Mouse (Mus musculus) spleen, adult 2 months (tissue): ENCODE data around the gene Gm48552.

Source experiments
- CTCF ChIP-seq: fragments of 200-500 bp; IDR thresholded peaks from 2 replicates; pipeline ENCODE4 v1.5.1; 2011; ENCODE audit warnings: mild to moderate bottlenecking, inconsistent platforms; ENCODE audit not compliant: insufficient read depth, insufficient read length, insufficient replicate concordance; ENCODE audit errors: extremely low read depth
- POLR2A ChIP-seq: fragments of 200-500 bp; IDR thresholded peaks from 2 replicates; pipeline ENCODE4 v1.6.1; 2011; ENCODE audit warnings: low read depth, low read length, inconsistent platforms

GRCm38 (mm10) chr10:81423476-81424245, 34.9 kb downstream of the Gm48552 start:
- TF ChIP-seq POLR2A, result no peak
- no peak for TF ChIP-seq CTCF
